31 mouse cellular contexts compared by ENCODE assay signal in the genomic region with DNA sequence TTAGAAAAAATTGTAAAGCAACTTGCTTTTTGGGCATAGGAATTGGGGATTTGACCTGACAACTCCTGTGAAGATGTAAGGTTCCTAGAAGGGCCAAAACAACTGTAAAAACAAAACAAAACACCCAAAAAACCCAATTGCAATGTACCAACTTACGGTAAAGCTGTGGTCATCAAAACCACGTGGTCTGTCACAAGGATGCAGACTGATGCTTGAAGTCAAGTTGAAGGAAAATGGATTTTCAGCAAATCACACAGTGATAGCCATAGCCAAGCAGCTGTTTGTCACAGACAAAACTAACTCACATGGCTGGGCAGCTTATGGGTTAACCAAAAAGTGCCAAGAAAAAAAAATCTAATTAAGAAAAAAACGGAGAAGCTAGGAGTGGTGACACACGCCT. TPM values are rescaled to one million over a fixed set of nuclear protein-coding genes. Genes with fewer than 3 reads are reported as not detected.
"Had no signal": no experiment of that assay in that cellular context is flagged by ENCODE, and none has a peak within 500 bp of the region (broad histone marks: within the 10 kb centered on the region; RNA-seq: fewer than 3 reads in every experiment).

No protein-coding gene starts in this region.

- H3K9me3 ChIP-seq: heart, embryonic 10.5 days; heart, embryonic 12.5 days; hindbrain, embryonic 12.5 days; hindbrain, embryonic 15.5 days; kidney, embryonic 15.5 days; limb, embryonic 13.5 days; limb, embryonic 15.5 days; liver, embryonic 12.5 days had no signal

- H3K27me3 ChIP-seq: hindbrain, embryonic 12.5 days; hindbrain, embryonic 15.5 days; limb, embryonic 15.5 days had no signal

- H3K9ac ChIP-seq: hindbrain, embryonic 12.5 days; hindbrain, embryonic 15.5 days; kidney, embryonic 15.5 days; limb, embryonic 13.5 days; limb, embryonic 15.5 days; liver, embryonic 12.5 days; liver, embryonic 14.5 days had no signal

- H3K4me3 ChIP-seq: heart, embryonic 10.5 days; heart, embryonic 12.5 days; hindbrain, embryonic 12.5 days; hindbrain, embryonic 15.5 days; kidney, embryonic 15.5 days; limb, embryonic 13.5 days; limb, embryonic 15.5 days; liver, embryonic 12.5 days had no signal

- H3K36me3 ChIP-seq: heart, embryonic 10.5 days; heart, embryonic 12.5 days; hindbrain, embryonic 12.5 days; hindbrain, embryonic 15.5 days; kidney, embryonic 15.5 days; limb, embryonic 13.5 days; limb, embryonic 15.5 days; liver, embryonic 12.5 days had no signal

- H3K27ac ChIP-seq: heart, embryonic 10.5 days; hindbrain, postnatal 0 days; kidney, embryonic 15.5 days; kidney, postnatal 0 days; limb, embryonic 13.5 days; limb, embryonic 15.5 days; liver, embryonic 12.5 days; liver, embryonic 14.5 days had no signal

- DNase-seq: gastrocnemius, postnatal 14 days; gastrocnemius, postnatal 36 days; heart, adult 18-20 months; heart, postnatal 10 days; heart, postnatal 36 days; kidney, adult 11 months; kidney, adult 2 months; kidney, adult 9 months; kidney, postnatal 14 days; kidney, postnatal 36 days; layer of hippocampus, adult 9-11 months; layer of hippocampus, postnatal 36 days; left cerebral cortex, postnatal 4 days had no signal

RNA-seq across cellular contexts. Expression of a gene that starts 30.9 kb away (rescaled TPM):
- total RNA-seq: gastrocnemius, adult 8-10 months; layer of hippocampus, adult 18-20 months; layer of hippocampus, adult 8-10 months; layer of hippocampus, postnatal 14 days; layer of hippocampus, postnatal 36 days; left cerebral cortex, postnatal 10 days; left cerebral cortex, postnatal 25 days; left cerebral cortex, postnatal 4 days had no signal
- polyA plus RNA-seq: heart, embryonic 12.5 days; hindbrain, embryonic 12.5 days; hindbrain, embryonic 15.5 days; limb, embryonic 11.5 days had no signal
